Mouse (Mus musculus): ENCODE results near the gene Cdc42bpb.

Gene Cdc42bpb

GRCm38 (mm10) chr12:111377376-111377973 lies at the start of gene Cdc42bpb:
Cdc42bpb (minus strand) TSS chr12:111377718.
- DNase-seq (ENCODE audit: low spot score in 2 of 2) = peak; percentile 87 to 91

DNA sequence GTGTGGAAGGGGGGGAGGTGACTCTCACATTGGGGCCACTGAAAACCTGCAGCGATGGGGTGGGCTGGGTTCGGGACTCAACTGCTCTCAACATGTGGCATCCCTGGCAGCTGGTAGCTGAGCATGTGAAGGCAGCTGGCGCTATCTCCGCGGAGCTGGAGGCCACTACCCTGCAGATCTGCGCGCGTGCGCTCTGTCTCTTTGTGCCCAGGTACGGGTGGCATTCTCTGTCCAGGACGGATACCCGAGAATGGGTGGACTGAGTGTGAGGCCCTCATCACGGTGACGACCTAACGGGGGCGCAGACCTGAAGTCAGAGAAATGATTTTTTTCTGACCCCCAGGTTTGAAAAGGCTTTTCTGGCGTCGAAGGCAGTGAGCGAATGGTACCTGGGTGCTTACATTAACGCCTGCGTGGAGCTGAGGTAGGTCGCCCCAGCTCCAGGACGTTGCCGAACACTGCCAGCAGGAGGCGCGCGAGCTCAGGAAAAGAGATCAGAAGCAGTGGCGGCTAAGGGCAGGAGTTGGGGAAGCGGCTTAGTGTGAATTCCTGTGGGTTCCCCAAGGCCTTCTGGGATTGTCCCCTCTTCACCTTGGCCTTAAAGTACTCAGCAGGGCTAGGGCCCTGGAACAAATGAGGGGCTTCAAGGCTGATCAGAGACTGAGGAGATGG lies 48.4 kb upstream of the Cdc42bpb start:
- DNase-seq (ENCODE audit: low spot score in 2 of 2) = peak; percentile 82 to 93

DNA sequence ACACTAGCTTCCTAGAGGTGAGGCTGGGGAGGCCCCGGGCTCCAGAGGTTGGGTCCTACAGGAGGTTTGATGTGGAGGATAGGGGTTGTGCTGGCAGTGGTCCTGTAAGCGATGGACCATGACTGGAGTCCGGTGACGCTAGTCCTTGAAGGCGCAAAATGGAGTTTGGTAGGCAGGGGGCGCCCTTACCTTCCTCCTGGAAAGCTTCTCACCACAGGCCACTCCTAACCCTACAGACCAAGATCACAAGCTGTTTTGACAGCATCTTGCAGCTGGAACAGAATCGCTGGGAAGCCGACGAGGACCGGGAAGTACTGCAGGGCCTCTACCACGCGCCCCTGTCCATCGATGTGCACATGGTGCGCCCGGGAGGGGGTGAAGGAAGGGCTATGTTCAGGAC lies 47.7 kb upstream of the Cdc42bpb start:
- DNase-seq (ENCODE audit: low spot score in 2 of 2) = peak; percentile 66 to 81

DNA sequence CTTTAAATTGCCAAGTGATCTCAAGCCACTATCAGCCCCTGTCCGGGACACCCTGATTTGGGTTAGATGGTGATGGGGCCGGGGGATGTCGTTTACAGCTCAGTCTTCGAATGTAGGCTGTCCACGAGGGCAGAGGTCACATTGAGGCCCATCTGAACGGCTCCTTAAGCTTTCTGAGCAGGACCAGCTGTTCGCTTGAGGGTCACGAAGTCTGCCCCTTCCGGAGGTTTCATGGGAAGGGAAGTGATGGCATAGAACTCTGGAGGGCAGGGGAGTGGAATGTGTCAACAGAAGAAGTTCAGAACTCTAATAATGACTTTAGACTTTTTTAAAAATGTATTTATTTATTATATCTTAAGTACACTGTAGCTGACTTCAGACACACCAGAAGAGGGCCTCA lies 47.0 kb upstream of the Cdc42bpb start:
- DNase-seq (ENCODE audit: low spot score in 2 of 2) = no peak

- no peak for DNase-seq (ENCODE audit: low spot score in 2 of 2)
These were observed 46.1 kb upstream of the Cdc42bpb start for GRCm38 (mm10) chr12:111423570-111424129.

GRCm38 (mm10) chr12:111422852-111423251 lies 45.3 kb upstream of the Cdc42bpb start:
- DNase-seq (ENCODE audit: low spot score in 2 of 2) = no peak

DNA sequence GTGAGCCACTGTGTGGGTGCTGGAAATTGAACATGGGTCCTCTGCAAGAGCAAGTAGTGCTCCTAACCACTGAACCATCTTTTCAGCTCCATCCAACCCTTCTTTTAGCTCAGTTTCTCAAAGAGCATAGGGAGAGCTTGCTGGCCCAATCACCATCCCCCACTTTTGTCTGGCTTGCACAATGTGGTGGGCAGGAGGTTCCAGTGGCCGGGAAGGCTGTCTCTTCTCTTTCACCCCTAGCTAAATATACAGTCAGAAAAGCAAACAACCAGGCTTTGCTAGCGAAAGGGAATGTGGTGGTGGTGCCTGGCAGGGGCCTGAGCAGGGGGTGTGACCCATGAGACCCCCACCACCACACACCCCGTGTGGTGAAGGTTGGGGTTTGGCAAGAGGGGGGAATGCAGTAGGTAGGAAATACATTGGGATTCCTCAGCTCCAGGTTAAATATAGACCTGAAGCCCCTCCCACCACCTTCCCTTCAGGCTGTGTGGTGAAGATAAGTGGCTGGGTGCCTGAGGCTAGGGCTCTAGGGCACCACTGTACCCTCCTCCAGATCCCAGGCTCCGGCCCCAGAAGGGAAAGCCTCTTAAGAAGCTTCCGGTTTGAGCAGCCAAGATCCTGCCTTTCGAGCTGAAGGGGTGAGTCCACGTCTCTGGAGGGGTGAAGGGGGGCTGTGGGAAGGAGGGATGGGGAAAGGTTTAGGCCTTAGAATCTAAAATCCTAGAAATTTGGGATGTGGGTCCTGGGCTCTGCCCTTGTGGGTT lies 43.6 kb upstream of the Cdc42bpb start:
- DNase-seq (ENCODE audit: low spot score in 2 of 2) = no peak

DNA sequence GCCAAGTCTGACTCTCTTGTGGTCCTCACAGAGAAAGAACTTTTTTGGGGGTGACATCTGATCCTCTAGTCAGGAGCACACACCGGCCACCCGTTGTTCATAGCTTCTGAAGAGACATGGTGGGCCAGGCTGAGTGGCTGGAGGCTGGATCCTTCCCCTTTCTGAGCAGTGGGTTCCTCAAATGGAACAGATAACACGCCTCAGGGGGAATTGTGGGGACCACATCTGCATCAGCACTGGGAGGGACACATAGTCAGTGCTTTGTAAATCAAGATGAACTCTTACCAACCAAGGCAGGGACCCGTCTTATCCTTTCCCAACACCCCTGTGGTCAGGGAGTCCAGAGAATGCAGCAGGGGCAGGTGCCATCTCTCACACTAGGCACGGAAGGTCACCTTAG lies 42.4 kb upstream of the Cdc42bpb start:
- DNase-seq (ENCODE audit: low spot score in 2 of 2) = no peak

DNA sequence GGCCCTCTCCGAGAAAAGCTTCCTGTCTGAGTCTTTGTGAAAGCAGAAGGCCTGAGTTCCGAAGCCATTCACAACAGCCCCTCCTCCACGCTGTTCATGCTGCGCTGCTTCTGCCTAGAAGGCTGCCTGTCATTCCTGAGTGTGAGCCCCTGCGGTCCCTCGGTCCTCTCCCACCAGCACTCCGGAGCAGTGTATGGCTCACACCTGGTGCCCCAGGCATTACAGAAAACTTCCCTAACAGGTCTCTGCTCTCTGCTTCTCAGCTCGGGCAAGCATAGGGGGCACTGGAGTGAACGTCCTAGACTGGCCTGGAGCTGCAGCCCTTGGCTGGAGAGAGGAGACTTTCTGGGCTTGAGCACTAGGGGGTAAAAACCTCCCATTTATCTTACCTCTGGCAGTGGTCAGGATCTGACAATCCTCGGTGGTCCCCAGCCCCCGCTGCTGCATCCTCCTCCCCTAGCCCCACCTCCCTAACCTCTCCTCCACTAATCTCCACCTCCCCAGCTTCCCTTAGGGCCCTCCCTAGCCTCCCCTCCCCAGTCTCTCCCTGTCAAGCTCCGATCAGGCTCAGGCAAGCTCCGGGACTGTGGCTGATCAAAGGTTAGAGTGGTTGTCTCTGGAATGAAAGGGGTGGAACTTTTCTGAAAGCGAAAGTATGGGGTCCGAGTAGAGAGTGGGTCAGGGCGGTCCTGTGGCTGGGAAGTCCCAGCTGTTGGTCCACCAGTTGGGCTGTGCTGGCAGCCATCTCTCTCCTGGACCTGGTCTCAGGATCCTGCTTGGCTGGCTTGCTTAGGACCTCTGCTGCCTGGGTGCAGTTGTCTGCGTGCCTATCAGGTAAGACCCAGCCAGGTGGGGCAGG lies 39.6 kb upstream of the Cdc42bpb start, which contains the start of gene Exoc3l4:
Exoc3l4 (plus strand) TSS at position 97 of the 859 bp plus-strand sequence.
- no peak for DNase-seq (ENCODE audit: low spot score in 2 of 2)

DNA sequence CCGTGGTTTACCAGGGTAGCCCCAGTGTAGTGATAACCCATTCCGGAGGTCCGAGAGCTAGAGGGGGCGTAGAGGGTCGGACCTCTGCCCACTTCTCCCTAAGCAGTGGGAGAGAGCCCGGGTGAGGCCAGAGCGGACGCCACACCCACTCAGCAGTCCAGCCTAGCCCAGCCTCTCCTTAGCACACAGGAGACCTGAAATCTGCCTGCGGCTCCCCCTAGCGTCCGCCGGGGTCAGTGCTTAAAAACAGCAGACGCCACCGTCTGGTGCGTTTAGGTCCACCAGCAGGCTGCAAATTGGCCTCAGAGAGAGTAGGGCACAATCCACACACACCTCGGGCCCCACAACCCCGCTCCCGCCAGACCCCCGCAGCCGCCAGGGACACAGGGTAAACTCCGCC lies 35.8 kb upstream of the Cdc42bpb start:
- DNase-seq (ENCODE audit: low spot score in 2 of 2) = peak; percentile 70 to 82

GRCm38 (mm10) chr12:111412581-111413284 lies 35.2 kb upstream of the Cdc42bpb start:
- no peak for DNase-seq (ENCODE audit: low spot score in 2 of 2)

GRCm38 (mm10) chr12:111411631-111412355 lies 34.3 kb upstream of the Cdc42bpb start:
- DNase-seq (ENCODE audit: low spot score in 2 of 2) = no peak

- DNase-seq (ENCODE audit: low spot score in 2 of 2) = no peak
These were observed 32.1 kb upstream of the Cdc42bpb start for GRCm38 (mm10) chr12:111409583-111409982.

GRCm38 (mm10) chr12:111406622-111407021 lies 29.1 kb upstream of the Cdc42bpb start, which contains the start of gene Lbhd2:
Lbhd2 (plus strand) TSS chr12:111406809.
- no peak for DNase-seq (ENCODE audit: low spot score in 2 of 2)

GRCm38 (mm10) chr12:111404880-111405279 lies 27.4 kb upstream of the Cdc42bpb start:
- DNase-seq (ENCODE audit: low spot score in 2 of 2) = no peak

- DNase-seq (ENCODE audit: low spot score in 2 of 2) = peak in 1 of 2 experiments; percentile 74
These were observed 24.1 kb upstream of the Cdc42bpb start for GRCm38 (mm10) chr12:111401454-111402184.

GRCm38 (mm10) chr12:111396997-111397396 lies 19.5 kb upstream of the Cdc42bpb start:
- DNase-seq (ENCODE audit: low spot score in 2 of 2) = no peak

DNA sequence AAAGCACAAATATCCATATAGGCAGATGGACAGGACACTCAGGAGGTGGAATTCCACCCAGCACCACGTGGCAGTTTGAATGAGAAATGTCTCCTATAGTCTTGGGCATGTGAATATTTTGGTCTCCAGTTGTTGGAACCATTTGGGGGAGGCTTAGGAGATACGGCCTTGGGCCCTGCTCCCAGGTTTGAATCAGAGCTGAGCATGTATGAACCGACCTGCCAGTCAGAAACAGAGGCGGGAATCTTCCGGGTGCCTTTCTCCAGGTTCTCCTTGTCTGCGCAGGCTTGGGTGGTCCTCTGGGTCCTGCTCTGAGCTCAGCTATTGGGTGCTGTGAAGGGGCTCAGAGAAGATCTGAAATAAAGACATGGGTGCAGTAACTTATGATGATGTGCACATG lies 16.5 kb upstream of the Cdc42bpb start:
- DNase-seq (ENCODE audit: low spot score in 2 of 2) = no peak

- DNase-seq (ENCODE audit: low spot score in 2 of 2) = no peak
These were observed 9.6 kb upstream of the Cdc42bpb start for GRCm38 (mm10) chr12:111387146-111387545.

Data from frontal cortex, postnatal 14 days (tissue).